Mouse (Mus musculus) midbrain, embryonic 10.5 days (tissue): ENCODE data around the gene Mex3b. TPM values are rescaled to one million over a fixed set of nuclear protein-coding genes. Genes with fewer than 3 reads are reported as not detected.

ENCODE experiments used
- DNase-seq: peaks from one replicate; pipeline ENCODE4 v3.0.0-alpha.2; 2017; ENCODE audit warnings: low spot score
- H3K27ac ChIP-seq: fragments of 300-500 bp; sonication (generic); replicated peaks from 2 replicates; pipeline ENCODE4 v1.5.1; 2016; ENCODE audit warnings: mild to moderate bottlenecking
- H3K27me3 ChIP-seq: fragments of 300-500 bp; sonication (generic); 2 replicates; pipeline ENCODE4 v1.6.1; 2016; ENCODE audit warnings: low read depth, mild to moderate bottlenecking; ENCODE audit not compliant: poor library complexity, severe bottlenecking
- H3K36me3 ChIP-seq: fragments of 300-500 bp; sonication (generic); 2 replicates; pipeline ENCODE4 v1.6.1; 2016; ENCODE audit warnings: mild to moderate bottlenecking, moderate library complexity
- H3K4me1 ChIP-seq: fragments of 300-500 bp; sonication (generic); 2 replicates; pipeline ENCODE4 v1.6.1; 2016
- H3K4me3 ChIP-seq: fragments of 300-500 bp; sonication (generic); 2 replicates; pipeline ENCODE4 v1.5.1; 2016; ENCODE audit warnings: mild to moderate bottlenecking, moderate library complexity
- H3K9me3 ChIP-seq: fragments of 300-500 bp; sonication (generic); replicated peaks from 2 replicates; pipeline ENCODE4 v1.6.1; 2016; ENCODE audit warnings: mild to moderate bottlenecking
- WGBS: fragments of 180-500 bp; shearing (Covaris S2); methylation state at CpG from one replicate; pipeline ENCODE4 v1.1.7; 2016; 5-methylcytosine and 5-hydroxymethylcytosine counted together
- polyA plus RNA-seq: library from polyadenylated mRNA; unstranded; fragments of >200 nt; fragmentation: Nextera tagmentation; extraction: Ambion mirVana; gene quantifications from 2 replicates; pipeline ENCODE4 v1.2.1, GENCODE M21; 2016

Gene Mex3b
- polyA plus RNA-seq, 1 experiment from 2014 or later = 23.2 TPM

- peak overlapping the region; percentile 100 for H3K4me3 ChIP-seq
These were observed 2.4 kb downstream of the Mex3b start for GRCm38 (mm10) chr7:82869231-82870147.

DNA sequence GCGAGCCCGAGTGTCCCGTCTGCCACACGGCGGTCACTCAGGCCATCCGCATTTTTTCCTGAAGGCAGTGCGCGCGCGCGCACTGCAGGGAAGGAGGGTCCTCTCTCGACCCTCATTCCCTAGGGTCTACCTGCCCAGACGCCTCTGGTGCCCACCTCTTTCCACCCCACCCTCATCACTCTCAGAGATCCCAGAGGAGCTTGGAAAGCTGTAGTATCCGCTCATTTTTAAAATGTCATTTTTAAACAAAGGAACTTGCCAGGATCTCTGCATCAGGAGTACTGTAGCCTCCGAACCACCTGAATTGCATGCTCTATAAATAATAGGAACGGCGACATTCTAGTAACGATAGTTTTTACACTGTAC lies 3.0 kb downstream of the Mex3b start:
- 21% methylated on average over 18 of the region's 18 CpGs for WGBS
- Histone ChIP-seq H3K27me3 (no peaks in the 10 kb centered on the region), H3K27ac (peak overlapping the region; percentile 100), H3K9me3 (no peaks in the 10 kb centered on the region), H3K4me1 (peaks cover 46% of the 10 kb centered on the region), H3K36me3 (peaks cover 39% of the 10 kb centered on the region), H3K4me3 (peak overlapping the region; percentile 100)
- no peak for DNase-seq

More at GRCm38 (mm10) chr7:82869231-82870147, 2.4 kb downstream of the Mex3b start:
- peak; percentile 77 for DNase-seq
- H3K9me3 ChIP-seq = no peaks in the 10 kb centered on the region
- H3K27ac ChIP-seq = peak overlapping the region; percentile 100
- WGBS = under 1% methylated on average over 56 of the region's 56 CpGs
- H3K27me3 ChIP-seq = no peaks in the 10 kb centered on the region
- peaks cover 39% of the 10 kb centered on the region for H3K36me3 ChIP-seq
- H3K4me1 ChIP-seq = peaks cover 52% of the 10 kb centered on the region

DNA sequence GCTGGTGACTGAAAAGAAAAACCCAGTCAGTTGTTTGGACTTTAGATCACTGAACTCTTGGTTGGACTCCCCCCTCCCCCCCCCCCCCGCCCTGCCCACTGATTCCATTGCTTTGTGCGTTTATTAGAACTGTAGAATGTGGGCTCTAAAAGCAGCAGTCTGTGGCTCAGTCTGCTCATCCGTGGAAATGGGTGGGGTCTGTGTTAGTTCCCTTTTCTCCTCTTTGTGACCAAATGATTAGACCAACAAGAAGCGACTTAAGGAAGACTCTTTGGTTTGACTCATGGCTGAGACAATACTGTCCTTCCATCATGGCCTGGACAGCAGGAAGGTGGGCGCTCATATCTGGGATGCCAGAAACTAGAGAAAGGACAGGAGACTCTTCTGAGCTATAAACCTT lies 9.4 kb downstream of the Mex3b start:
- H3K4me1 ChIP-seq = peaks cover 26% of the 10 kb centered on the region
- WGBS = 59% methylated on average over 5 of the region's 5 CpGs

DNA sequence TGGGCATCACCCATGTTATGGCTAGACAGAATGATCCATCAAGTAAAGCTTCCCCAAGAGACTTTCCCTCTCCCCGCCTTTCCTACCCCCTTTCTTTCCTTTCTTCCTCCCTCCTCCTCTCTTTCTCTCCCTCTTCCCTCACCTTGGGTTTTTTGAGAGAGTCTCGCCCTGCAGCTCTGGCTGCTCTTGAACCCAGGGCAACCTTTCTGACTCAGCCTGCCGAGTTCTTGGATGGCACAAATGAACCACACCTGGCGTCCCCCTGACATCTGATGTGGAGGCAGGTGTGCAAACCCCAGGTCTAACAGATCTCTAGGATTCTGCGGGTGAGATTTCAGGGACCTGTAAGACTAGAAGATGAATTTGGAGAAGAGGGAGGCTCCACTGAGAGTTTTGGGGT lies 12.9 kb downstream of the Mex3b start:
- Histone ChIP-seq H3K27me3 (no peaks in the 10 kb centered on the region), H3K4me3 (no peak overlapping the region), H3K27ac (no peak overlapping the region), H3K4me1 (peaks cover 9% of the 10 kb centered on the region), H3K9me3 (no peaks in the 10 kb centered on the region), H3K36me3 (no peaks in the 10 kb centered on the region)
- no peak for DNase-seq
- WGBS = 87% methylated on average over 5 of the region's 5 CpGs

More for the DNA sequence above, 9.4 kb downstream of the Mex3b start:
- Histone ChIP-seq H3K36me3 (peaks cover 11% of the 10 kb centered on the region), H3K27me3 (no peaks in the 10 kb centered on the region), H3K9me3 (no peaks in the 10 kb centered on the region), H3K4me3 (no peak overlapping the region), H3K27ac (no peak overlapping the region)
- no peak for DNase-seq

GRCm38 (mm10) chr7:82880700-82881099 lies 13.6 kb downstream of the Mex3b start:
- no peaks in the 10 kb centered on the region for H3K36me3 ChIP-seq
- DNase-seq = no peak
- H3K4me3 ChIP-seq = no peak overlapping the region
- H3K27me3 ChIP-seq = no peaks in the 10 kb centered on the region
- H3K27ac ChIP-seq = no peak overlapping the region
- peaks cover 9% of the 10 kb centered on the region for H3K4me1 ChIP-seq
- WGBS = 84% methylated on average over 5 of the region's 5 CpGs
- no peaks in the 10 kb centered on the region for H3K9me3 ChIP-seq

DNA sequence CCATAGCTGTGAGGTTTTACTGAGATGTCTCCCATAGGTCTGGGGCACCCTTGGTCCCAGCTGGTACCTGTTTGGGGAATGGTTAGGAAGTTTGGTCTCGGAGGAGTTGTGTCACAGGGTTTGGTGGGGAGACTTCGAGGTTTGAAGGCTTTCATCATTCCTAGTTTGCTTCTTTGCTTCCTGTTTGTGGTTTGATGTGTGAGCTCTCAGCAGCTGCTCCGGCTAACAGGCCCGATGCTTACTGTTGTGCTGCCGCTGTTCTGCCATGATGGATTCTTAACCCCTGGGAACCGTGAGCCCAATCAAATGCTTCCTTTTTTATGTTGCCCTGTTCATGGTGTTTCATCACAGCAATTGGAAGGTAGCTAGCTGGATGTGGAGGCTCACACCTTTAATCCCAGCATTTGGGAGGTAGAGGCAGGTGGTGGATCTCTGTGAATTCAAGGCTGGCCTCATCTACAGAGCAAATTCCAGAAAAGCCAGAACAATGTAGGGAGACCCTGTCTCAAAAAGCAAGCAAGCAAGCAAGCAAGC lies 23.3 kb downstream of the Mex3b start:
- Histone ChIP-seq H3K27me3 (no peaks in the 10 kb centered on the region), H3K9me3 (no peaks in the 10 kb centered on the region), H3K4me1 (no peaks in the 10 kb centered on the region), H3K27ac (no peak overlapping the region), H3K36me3 (no peaks in the 10 kb centered on the region), H3K4me3 (no peak overlapping the region)
- DNase-seq = no peak
- WGBS = 85% methylated on average over 6 of the region's 6 CpGs

- no peak for DNase-seq
- Histone ChIP-seq H3K36me3 (no peaks in the 10 kb centered on the region), H3K27ac (no peak overlapping the region), H3K27me3 (no peaks in the 10 kb centered on the region), H3K9me3 (no peaks in the 10 kb centered on the region), H3K4me3 (no peak overlapping the region), H3K4me1 (no peaks in the 10 kb centered on the region)
- WGBS = 22% methylated on average over 1 of the region's 1 CpGs
These were observed 23.9 kb downstream of the Mex3b start for GRCm38 (mm10) chr7:82890875-82891515.

- 76% methylated on average over 1 of the region's 1 CpGs for WGBS
- Histone ChIP-seq H3K27ac (no peak overlapping the region), H3K36me3 (no peaks in the 10 kb centered on the region), H3K4me1 (no peaks in the 10 kb centered on the region), H3K4me3 (no peak overlapping the region), H3K27me3 (no peaks in the 10 kb centered on the region), H3K9me3 (no peaks in the 10 kb centered on the region)
- no peak for DNase-seq
These were observed 27.2 kb downstream of the Mex3b start for GRCm38 (mm10) chr7:82894366-82894765.

DNA sequence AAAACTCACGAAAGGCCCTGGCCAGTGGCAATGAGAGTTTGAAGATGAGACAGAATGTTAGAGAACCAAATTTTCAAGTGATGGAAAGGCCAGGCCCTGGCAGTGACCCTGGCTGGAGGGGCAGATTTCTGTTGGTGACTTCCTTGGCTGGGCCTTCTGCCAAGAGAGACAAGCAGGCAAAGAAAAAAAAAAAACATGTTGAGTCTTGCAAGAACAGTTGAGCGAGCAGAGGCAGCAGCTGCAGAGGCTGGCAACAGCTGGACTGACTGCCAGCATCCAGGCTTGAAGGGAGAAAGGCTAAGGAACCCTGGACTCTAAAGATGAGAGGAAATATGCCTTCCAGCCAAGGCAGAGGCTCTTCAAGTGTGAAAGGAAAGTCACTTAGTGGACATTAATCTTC lies 28.5 kb downstream of the Mex3b start:
- Histone ChIP-seq H3K4me1 (no peaks in the 10 kb centered on the region), H3K4me3 (no peak overlapping the region), H3K27ac (no peak overlapping the region), H3K36me3 (no peaks in the 10 kb centered on the region), H3K9me3 (no peaks in the 10 kb centered on the region), H3K27me3 (no peaks in the 10 kb centered on the region)
- no peak for DNase-seq
- 77% methylated on average over 2 of the region's 2 CpGs for WGBS

GRCm38 (mm10) chr7:82896750-82897149 lies 29.6 kb downstream of the Mex3b start:
- 39% methylated on average over 3 of the region's 3 CpGs for WGBS
- Histone ChIP-seq H3K27me3 (no peaks in the 10 kb centered on the region), H3K4me1 (no peaks in the 10 kb centered on the region), H3K4me3 (no peak overlapping the region), H3K9me3 (no peaks in the 10 kb centered on the region), H3K36me3 (no peaks in the 10 kb centered on the region), H3K27ac (no peak overlapping the region)
- DNase-seq = no peak

- H3K27ac ChIP-seq = no peak overlapping the region
- no peaks in the 10 kb centered on the region for H3K9me3 ChIP-seq
- H3K27me3 ChIP-seq = no peaks in the 10 kb centered on the region
- H3K36me3 ChIP-seq = no peaks in the 10 kb centered on the region
- no peak for DNase-seq
- H3K4me1 ChIP-seq = no peaks in the 10 kb centered on the region
- no peak overlapping the region for H3K4me3 ChIP-seq
- WGBS = 77% methylated on average over 8 of the region's 8 CpGs
These were observed 32.5 kb downstream of the Mex3b start for GRCm38 (mm10) chr7:82899459-82900297.

DNA sequence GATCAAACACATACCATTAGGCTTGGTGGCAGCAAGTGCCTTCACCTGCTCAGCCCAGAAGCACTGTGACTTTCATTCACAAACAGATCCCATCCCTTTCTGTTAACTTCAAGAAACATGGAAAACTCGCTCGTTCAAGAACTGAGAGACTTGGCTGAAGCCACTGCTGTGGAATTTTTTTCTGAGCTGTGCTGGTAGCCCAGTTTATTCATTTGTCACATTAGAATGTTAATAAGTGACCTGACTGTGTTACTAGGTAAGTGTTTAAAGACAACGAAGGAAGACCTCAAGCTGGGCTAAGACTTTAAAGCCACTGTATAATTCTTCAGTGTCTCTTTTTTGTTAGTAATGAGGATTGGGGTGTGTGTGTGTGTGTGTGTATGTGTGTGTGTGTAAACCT lies 35.9 kb downstream of the Mex3b start:
- DNase-seq = no peak
- Histone ChIP-seq H3K9me3 (no peaks in the 10 kb centered on the region), H3K4me3 (no peak overlapping the region), H3K36me3 (no peaks in the 10 kb centered on the region), H3K27ac (no peak overlapping the region), H3K4me1 (no peaks in the 10 kb centered on the region), H3K27me3 (no peaks in the 10 kb centered on the region)
- 87% methylated on average over 3 of the region's 3 CpGs for WGBS
